Mouse (Mus musculus) mouse embryonic stem cell (cell line): ENCODE data around the gene Recql5.

Source experiments
- in situ Hi-C, 2 experiments: fragments of 300-500 bp; cut with MboI; formaldehyde crosslinking; loops; 1 replicate in 1 of 2; 3 replicates in 1 of 2; pipeline ENCODE4 v1.14.3; 2019 to 2020; ENCODE audit warnings: low sequenced_read_pairs in 2 of 2, low pct_unique_long_range_greater_than_20kb in 1 of 2, mixed read lengths in 1 of 2; ENCODE audit not compliant: unreplicated experiment in 1 of 2

Recql5 gene

DNA sequence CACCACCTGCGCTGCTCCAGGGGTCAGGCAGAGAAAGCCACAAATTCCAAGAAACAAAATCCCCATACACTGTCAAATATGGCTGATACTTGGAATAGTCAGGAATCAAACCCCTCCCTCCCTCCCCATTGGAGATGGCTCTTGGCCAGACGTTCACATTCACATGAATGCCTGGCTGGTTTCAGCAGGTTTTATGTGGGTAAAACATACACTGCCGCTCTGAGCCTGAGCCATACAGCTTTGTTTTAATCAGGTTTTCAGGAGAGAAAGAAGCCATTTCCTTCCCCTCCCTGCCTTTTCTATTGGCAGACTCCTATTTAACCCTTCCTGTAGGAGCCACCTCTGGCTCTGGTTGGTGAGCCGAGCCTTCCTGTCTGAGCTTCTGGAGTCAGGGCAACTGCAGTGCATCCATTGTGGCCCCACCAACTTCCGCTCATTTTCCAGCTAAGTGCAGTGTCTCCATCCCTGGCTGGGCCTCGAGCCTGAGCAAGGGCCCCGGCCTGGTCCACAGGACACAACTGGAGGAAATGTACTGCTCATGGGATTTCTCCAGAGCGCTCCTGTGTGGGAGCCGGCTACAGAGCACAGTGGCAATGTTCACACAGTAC is 13.0 kb upstream of the Recql5 start:
- in situ Hi-C loops, result no loop called here

DNA sequence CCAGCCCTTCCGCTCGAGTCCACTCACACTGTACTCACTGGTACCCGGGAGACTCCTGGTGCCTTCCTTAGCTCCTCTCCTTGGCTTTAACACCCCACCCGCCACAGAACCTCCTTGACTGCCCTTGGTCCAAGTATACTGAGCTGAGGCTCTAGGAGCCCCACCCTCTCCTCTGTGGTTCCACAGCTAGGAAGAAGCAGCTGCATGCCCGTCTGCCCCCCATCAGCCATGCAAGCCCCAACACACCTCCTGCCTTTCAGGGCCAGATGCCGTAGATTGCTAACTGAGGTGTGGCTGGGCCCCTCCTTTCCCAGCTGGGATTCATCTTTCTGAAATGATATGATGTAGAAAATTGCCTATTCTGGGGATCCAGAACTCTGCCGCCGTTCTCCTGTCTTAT is 12.0 kb upstream of the Recql5 start:
- in situ Hi-C loops, result no loop called here

DNA sequence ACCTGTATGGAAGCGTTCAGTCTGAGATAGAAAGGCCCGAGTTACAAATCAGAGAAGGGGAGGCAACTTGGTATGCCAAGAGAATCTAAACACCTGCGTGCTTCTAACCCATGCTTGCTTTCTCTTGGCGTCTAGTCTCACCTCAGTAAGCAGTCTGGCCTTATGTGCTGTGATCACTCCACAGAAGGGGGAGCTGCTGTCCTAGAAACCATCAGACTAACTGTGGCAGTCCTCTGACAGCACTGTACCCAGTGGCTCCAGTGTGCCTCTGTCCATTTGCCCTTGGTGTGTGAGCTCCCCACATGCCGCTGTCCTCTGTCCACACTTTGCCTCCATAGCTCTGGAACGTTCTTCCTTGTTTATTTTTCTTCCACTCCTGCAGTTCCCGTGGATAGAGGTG is 8.7 kb upstream of the Recql5 start:
- in situ Hi-C loops, result no loop called here

DNA sequence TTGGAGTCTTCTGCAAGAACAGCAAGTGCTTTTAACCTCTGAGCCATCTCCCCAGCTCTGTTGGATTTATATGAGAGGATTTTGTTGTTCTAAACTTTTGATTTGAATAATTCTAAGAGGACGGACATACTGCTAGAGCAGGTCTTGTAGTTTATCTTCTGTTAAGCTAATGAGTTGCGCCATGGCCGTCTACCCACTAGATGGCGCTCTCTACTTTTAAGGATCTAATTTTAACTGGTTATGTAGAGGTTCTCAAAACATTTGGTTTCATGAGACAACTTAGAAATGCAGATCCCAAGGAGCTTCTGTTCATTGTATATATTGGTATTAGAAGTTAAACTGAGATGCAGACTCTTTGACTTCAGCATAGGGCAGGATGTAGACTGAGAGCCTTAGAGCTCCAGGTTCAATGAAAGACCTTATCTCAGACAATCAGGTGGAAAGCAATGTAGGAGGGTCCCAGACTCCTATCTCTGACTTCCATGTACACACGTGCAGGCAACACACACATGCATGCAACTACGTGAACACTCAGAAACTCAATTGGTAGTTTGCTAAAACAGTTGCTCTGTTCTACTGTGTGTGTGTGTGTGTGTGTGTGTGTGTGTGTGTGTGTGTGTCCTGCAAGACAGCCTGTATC is 6.5 kb upstream of the Recql5 start:
- in situ Hi-C loops, result loop anchor here (5.0 kb wide), 2 partner anchors 57 to 62 kb away; no protein-coding TSS in a partner anchor

GRCm38 (mm10) chr11:115933747-115934110 is 452 bp upstream of the Recql5 start:
- in situ Hi-C loops, result no loop called here

DNA sequence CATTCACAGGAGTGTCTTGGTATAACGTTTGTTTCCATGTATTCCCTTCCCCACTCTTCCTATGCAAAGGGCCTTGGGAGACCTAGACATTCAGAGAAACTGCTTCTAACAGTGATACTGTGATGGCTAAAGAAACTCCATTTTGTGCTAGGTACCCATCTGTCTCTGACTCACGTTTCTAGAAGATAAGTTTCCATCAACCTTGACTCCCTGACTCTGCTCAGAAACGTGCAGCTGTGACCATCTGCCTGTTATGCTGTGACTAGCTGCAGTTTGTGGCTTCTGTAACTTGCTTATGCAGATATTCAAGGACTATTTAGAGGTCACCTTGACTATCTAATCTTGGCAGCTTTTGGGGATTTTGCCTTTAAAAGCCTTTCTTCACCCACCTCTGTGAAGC is 2.0 kb downstream of the Recql5 start:
- in situ Hi-C loops, result no loop called here

GRCm38 (mm10) chr11:115929818-115930217 is 3.5 kb downstream of the Recql5 start:
- in situ Hi-C loops, result no loop called here

DNA sequence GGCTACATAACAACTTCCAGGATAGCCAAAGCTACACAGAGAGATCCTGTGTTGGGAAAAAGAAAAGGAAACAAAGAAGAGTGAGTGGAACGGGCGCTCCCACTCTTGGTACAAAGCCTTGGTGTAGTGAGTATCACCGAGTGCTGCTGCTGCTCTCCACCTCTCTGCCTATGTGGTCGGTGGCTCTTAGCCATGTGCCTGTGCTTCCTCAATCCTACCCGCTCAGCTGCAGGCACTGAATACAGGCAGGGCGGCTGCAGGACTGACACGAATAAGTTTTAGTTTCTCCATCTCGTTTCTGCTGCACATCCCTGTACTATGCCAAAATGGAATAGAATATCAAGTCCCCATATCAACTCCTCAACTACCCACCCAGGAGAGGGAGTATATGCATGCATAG is 4.2 kb downstream of the Recql5 start:
- in situ Hi-C loops, result no loop called here

- in situ Hi-C loops, result no loop called here
These were observed 11.3 kb downstream of the Recql5 start for GRCm38 (mm10) chr11:115921986-115922385.

DNA sequence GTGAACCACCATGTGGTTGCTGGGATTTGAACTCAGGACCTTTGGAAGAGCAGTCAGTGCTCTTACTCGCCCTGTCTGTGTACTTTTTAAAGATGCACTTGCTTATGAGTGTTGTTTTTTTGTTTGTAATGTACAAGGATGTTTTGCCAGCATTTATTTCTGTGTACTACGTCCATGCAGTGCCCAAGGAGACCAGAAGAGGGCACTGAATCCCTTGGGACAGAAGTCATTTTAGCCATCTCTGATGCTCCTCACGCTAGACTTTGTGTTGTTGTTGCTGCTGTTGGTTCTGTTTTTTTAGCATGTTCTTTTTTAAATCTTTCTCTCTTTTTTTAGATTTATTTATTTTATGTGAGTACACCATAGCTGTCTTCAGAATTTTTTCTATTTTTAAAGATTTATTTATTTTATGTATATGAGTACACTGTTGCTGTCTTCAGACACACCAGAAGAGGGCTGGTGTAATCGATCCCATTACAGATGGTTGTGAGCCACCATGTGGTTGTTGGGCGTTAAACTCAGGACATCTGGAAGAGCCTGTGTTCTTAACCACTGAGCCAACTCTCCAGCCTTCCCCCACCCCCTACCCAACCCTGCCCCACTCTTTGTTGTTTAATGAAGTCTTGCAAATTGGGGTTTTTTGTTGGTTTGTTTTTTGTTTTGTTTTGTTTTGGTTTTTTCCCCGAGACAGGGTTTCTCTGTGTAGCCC is 13.0 kb downstream of the Recql5 start:
- in situ Hi-C loops, result no loop called here

- in situ Hi-C loops, result no loop called here
These were observed 14.2 kb downstream of the Recql5 start for GRCm38 (mm10) chr11:115919073-115919472.

DNA sequence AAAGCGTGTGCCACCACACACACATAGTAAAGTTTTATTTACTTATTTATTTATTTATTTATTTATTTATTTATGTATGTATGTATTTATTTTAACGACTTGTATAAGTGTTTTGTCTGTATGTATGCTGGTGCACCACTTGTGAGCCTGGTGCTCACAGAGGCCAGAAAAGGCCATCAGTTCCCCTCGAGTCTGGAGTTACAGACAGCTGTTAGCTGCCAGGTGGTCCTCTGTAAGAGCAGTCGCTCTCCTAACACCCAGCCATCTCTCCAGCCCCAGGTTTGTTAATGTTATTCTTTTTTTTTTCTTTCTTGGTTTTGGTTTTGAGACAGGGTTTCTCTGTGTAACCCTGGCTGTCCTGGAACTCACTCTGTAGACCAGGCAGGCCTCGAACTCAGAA is 14.6 kb downstream of the Recql5 start:
- in situ Hi-C loops, result no loop called here

GRCm38 (mm10) chr11:115916579-115916978 is 16.7 kb downstream of the Recql5 start:
- in situ Hi-C loops, result no loop called here

GRCm38 (mm10) chr11:115911632-115912376 is 21.5 kb downstream of the Recql5 start, which contains the start of gene Smim6:
TSS of gene Smim6 (plus strand) at chr11:115912017.
- in situ Hi-C loops, result no loop called here

DNA sequence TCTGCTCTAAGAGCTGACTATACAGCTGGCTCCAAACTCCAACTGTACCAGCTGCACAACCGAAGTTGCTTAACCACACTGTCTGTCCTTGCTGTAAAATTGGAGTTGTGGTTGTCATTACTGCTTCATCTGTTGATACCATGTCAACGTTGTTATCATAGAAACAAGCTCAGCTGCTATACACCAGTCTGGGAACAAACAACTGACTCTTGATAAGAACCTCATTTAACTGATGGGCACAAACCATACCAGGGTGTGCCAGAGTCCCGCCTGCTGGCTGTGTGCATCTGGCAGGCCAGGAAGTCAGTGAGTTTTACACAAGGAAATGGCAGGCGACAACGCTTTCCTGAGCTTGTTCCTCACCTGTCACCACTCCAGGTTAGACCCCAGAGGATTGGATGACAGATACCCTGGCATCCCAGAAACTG is 22.1 kb downstream of the Recql5 start:
- in situ Hi-C loops, result no loop called here

DNA sequence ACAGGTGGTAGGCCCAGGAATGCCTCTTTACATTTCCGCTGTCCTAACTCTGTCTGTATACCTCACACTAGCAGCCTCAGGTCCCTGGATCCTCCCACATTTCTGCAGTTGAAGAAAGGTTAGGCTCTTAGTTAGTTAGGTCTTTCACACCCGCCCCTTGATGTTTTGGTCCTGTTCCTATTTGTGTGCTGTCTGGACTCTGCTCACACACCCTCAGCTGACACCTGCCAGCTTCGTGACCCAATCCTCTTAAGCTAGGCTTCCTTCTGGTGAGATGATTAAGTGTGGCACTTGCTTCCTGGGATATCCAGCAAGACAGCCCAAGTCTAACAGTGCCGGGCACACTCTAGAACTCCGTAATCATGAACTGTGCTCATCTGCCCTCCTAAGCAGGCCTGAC is 26.8 kb downstream of the Recql5 start:
- in situ Hi-C loops, result no loop called here

GRCm38 (mm10) chr11:115906116-115906515 is 27.2 kb downstream of the Recql5 start:
- in situ Hi-C loops, result no loop called here

- in situ Hi-C loops, result no loop called here
These were observed 28.1 kb downstream of the Recql5 start for GRCm38 (mm10) chr11:115904956-115905790.
